Mouse (Mus musculus) liver, postnatal 0 days (tissue): ENCODE results near the gene Bap1. TPM values are rescaled to one million over a fixed set of nuclear protein-coding genes. Genes with fewer than 3 reads are reported as not detected.

ENCODE experiments used
- ATAC-seq: fragments of 200-750 bp; cut with Nextera tagmentation; 2 replicates; pipeline ENCODE4 v1.8.0; 2017; ENCODE audit warnings: mild to moderate bottlenecking, moderate library complexity
- DNase-seq: peaks from one replicate; pipeline ENCODE4 v3.0.0-alpha.2; 2016
- H3K27ac ChIP-seq: fragments of 300-500 bp; sonication (generic); 2 replicates; pipeline ENCODE4 v1.5.1; 2014; ENCODE audit warnings: antibody characterized with exemption, moderate library complexity, mild to moderate bottlenecking, low read depth
- H3K27me3 ChIP-seq: fragments of 300-500 bp; sonication (generic); 2 replicates; pipeline ENCODE4 v1.6.1; 2014; ENCODE audit warnings: low read length, control low read depth, mixed read lengths; ENCODE audit not compliant: insufficient read depth
- H3K36me3 ChIP-seq: fragments of 300-500 bp; sonication (generic); replicated peaks from 2 replicates; pipeline ENCODE4 v1.6.1; 2014; ENCODE audit warnings: mild to moderate bottlenecking, control low read depth, low read length, moderate library complexity, mixed read lengths; ENCODE audit not compliant: insufficient read depth
- H3K4me1 ChIP-seq: fragments of 300-500 bp; sonication (generic); 2 replicates; pipeline ENCODE4 v1.6.1; 2014; ENCODE audit warnings: antibody characterized with exemption, mild to moderate bottlenecking, control low read depth; ENCODE audit not compliant: insufficient read depth
- H3K4me2 ChIP-seq: fragments of 300-500 bp; sonication (generic); 2 replicates; pipeline ENCODE4 v1.6.1; 2014; ENCODE audit warnings: low read depth, mild to moderate bottlenecking, low read length, moderate library complexity, mixed read lengths
- H3K4me3 ChIP-seq: fragments of 300-500 bp; sonication (generic); 2 replicates; pipeline ENCODE4 v1.5.1; 2014; ENCODE audit warnings: low read depth, low read length
- H3K9ac ChIP-seq: fragments of 300-500 bp; sonication (generic); replicated peaks from 2 replicates; pipeline ENCODE4 v1.6.1; 2014; ENCODE audit warnings: mild to moderate bottlenecking, moderate library complexity
- H3K9me3 ChIP-seq: fragments of 300-500 bp; sonication (generic); 2 replicates; pipeline ENCODE4 v1.6.1; 2016; ENCODE audit warnings: mild to moderate bottlenecking, control low read depth, low read length, mixed read lengths
- CTCF ChIP-seq: sonication (generic); IDR thresholded peaks from 2 replicates; pipeline ENCODE4 v1.5.1; 2016; ENCODE audit warnings: antibody characterized with exemption, low read depth
- EP300 ChIP-seq: IDR thresholded peaks from 2 replicates; pipeline ENCODE4 v1.6.1; 2016; ENCODE audit warnings: antibody characterized with exemption, low read depth, mild to moderate bottlenecking
- WGBS: fragments of 180-500 bp; shearing (Covaris S2); extraction: QIAGEN DNeasy Blood & Tissue Kit; methylation state at CpG from one replicate; pipeline ENCODE4 v1.1.7; 2014; ENCODE audit not compliant: insufficient replicate concordance; 5-methylcytosine and 5-hydroxymethylcytosine counted together
- polyA plus RNA-seq: library from polyadenylated mRNA; unstranded; fragments of >200 nt; fragmentation: Nextera tagmentation; extraction: Ambion mirVana; gene quantifications from 2 replicates; pipeline ENCODE4 v1.2.1, GENCODE M21; 2015

Bap1 gene
- polyA plus RNA-seq, 1 experiment from 2014 or later = 19.8 TPM

- 29% methylated on average over 15 of the region's 15 CpGs for WGBS
- peak; percentile 74 for DNase-seq
- H3K36me3 ChIP-seq = no peaks in the 10 kb centered on the region
- H3K27me3 ChIP-seq = no peaks in the 10 kb centered on the region
- H3K9ac ChIP-seq = 0 out of 2 replicates have a peak overlapping the region, but pooled peaks have one; percentile 34
- H3K4me2 ChIP-seq = peak overlapping the region; percentile 32
- H3K27ac ChIP-seq = peak overlapping the region; percentile 66; the same call in 1 of the 2 replicates
- no peaks in the 10 kb centered on the region for H3K9me3 ChIP-seq
- ATAC-seq = peak; percentile 55; the same call in 1 of the 2 replicates
- H3K4me3 ChIP-seq = no peak overlapping the region
- peaks cover 31% of the 10 kb centered on the region for H3K4me1 ChIP-seq
- TF ChIP-seq CTCF (peak; percentile 95), EP300 (no peak)
Observed at GRCm38 (mm10) chr14:31215157-31216002, 35.9 kb upstream of the Bap1 start.

- no peak for DNase-seq
- 0 out of 2 replicates have a peak within 1 kb of the TSS, but pooled peaks have one; percentile 11 for H3K27ac ChIP-seq
- no peak within 1 kb of the TSS for H3K4me3 ChIP-seq
- H3K9me3 ChIP-seq = no peaks in the 10 kb centered on the region
- WGBS = 54% methylated on average over 2 of the region's 2 CpGs
- peak within 1 kb of the TSS; percentile 34; the same call in 1 of the 2 replicates for H3K9ac ChIP-seq
- H3K36me3 ChIP-seq = no peaks in the 10 kb centered on the region
- no peak for ATAC-seq
- H3K27me3 ChIP-seq = no peaks in the 10 kb centered on the region
- H3K4me1 ChIP-seq = peaks cover 28% of the 10 kb centered on the region
- TF ChIP-seq CTCF = no peak
- no peak for TF ChIP-seq EP300
- peak within 1 kb of the TSS; percentile 42 for H3K4me2 ChIP-seq
Observed at GRCm38 (mm10) chr14:31216846-31217245, 34.4 kb upstream of the Bap1 start, which contains the start of gene Nisch. TSS of gene Nisch (minus strand) at chr14:31216946.

GRCm38 (mm10) chr14:31217666-31218065, 33.6 kb upstream of the Bap1 start, which contains the start of gene Sema3g:
TSS of gene Sema3g (plus strand) at chr14:31217860.
- Histone ChIP-seq H3K9ac (no peak within 1 kb of the TSS; the same call in 1 of the 2 replicates), H3K4me2 (peak within 1 kb of the TSS; percentile 42), H3K36me3 (no peaks in the 10 kb centered on the region), H3K4me1 (peaks cover 27% of the 10 kb centered on the region), H3K4me3 (no peak within 1 kb of the TSS), H3K9me3 (no peaks in the 10 kb centered on the region), H3K27ac (no peak within 1 kb of the TSS), H3K27me3 (no peaks in the 10 kb centered on the region)
- 11% methylated on average over 11 of the region's 11 CpGs for WGBS
- DNase-seq (peak; percentile 74), ATAC-seq (peak; percentile 70)
- TF ChIP-seq EP300 = no peak
- peak; percentile 83 for TF ChIP-seq CTCF

GRCm38 (mm10) chr14:31226978-31227377, 24.3 kb upstream of the Bap1 start:
- WGBS = 51% methylated on average over 4 of the region's 4 CpGs
- no peak overlapping the region for H3K4me3 ChIP-seq
- DNase-seq = no peak
- TF ChIP-seq EP300 (no peak), CTCF (no peak)
- H3K27ac ChIP-seq = no peak overlapping the region
- no peaks in the 10 kb centered on the region for H3K27me3 ChIP-seq
- peaks cover 17% of the 10 kb centered on the region for H3K4me1 ChIP-seq
- H3K36me3 ChIP-seq = no peaks in the 10 kb centered on the region
- no peak overlapping the region for H3K9ac ChIP-seq
- H3K4me2 ChIP-seq = no peak overlapping the region
- no peaks in the 10 kb centered on the region for H3K9me3 ChIP-seq
- peak; percentile 23; the same call in 1 of the 2 replicates for ATAC-seq

GRCm38 (mm10) chr14:31228234-31228633, 23.0 kb upstream of the Bap1 start:
- Histone ChIP-seq H3K4me1 (peaks cover 25% of the 10 kb centered on the region), H3K27me3 (no peaks in the 10 kb centered on the region), H3K4me3 (no peak overlapping the region), H3K36me3 (no peaks in the 10 kb centered on the region), H3K9me3 (no peaks in the 10 kb centered on the region), H3K4me2 (no peak overlapping the region), H3K9ac (no peak overlapping the region), H3K27ac (no peak overlapping the region)
- no peak for DNase-seq
- 21% methylated on average over 6 of the region's 6 CpGs for WGBS
- TF ChIP-seq EP300 (no peak), CTCF (no peak)
- 0 out of 2 replicates have a peak, but pooled peaks have one; percentile 20 for ATAC-seq

- no peak overlapping the region for H3K4me2 ChIP-seq
- H3K4me1 ChIP-seq = peaks cover 32% of the 10 kb centered on the region
- no peak for ATAC-seq
- no peak for DNase-seq
- no peak for TF ChIP-seq EP300
- no peak overlapping the region for H3K27ac ChIP-seq
- no peaks in the 10 kb centered on the region for H3K27me3 ChIP-seq
- H3K36me3 ChIP-seq = no peaks in the 10 kb centered on the region
- no peaks in the 10 kb centered on the region for H3K9me3 ChIP-seq
- H3K4me3 ChIP-seq = no peak overlapping the region
- H3K9ac ChIP-seq = no peak overlapping the region
- WGBS = 67% methylated on average over 8 of the region's 8 CpGs
Observed at GRCm38 (mm10) chr14:31230442-31230841, 20.8 kb upstream of the Bap1 start.
